Mouse (Mus musculus): ENCODE measurements around the gene Chrne.
"Not testable (repeated sequence)": the region's sequence is repeated elsewhere in the genome, so short reads cannot be mapped to it uniquely, and the experiment has no call there.

Chrne gene

DNA sequence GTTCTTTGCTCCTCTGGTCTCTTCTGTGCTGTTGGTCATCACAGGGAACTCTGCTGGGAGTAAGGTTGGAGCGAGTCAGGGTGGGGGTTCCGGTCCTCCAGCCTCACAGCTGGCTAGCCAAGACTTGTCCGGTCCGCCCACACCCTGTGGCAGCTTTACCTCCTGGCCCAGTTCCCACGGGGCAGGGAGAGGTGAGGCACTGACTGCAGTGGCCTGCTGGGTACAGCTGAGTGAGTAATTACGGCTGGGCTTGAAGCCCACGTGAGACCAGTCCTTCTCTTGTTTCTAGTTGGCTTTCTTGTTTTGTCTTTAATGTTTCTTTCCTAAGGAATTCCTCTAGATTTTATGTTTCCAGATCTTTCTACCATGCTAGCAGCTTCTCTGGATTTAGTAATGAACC lies 33.6 kb downstream of the Chrne start:
- DNase-seq (ENCODE audit: low spot score in 2 of 2): no peak

DNA sequence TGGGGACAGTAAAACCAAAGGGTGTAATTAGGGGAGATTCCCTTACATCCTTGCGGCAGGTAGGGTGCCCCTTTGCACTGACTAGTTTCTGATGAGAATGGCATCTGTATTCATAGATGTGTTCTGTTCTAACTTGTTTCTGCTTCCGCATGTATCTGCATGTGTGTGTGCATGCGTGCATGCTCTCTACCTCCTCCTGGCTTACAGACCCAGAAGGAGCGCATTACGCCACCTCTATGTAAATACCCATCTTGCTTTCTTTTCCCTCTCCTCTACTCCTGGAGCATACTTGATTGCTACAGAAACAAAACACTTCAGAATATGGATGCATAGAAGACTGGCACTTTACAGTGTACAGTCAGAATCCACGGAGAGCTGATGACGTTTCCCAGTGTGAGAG lies 35.2 kb downstream of the Chrne start:
- no peak for DNase-seq (ENCODE audit: low spot score in 2 of 2)

DNA sequence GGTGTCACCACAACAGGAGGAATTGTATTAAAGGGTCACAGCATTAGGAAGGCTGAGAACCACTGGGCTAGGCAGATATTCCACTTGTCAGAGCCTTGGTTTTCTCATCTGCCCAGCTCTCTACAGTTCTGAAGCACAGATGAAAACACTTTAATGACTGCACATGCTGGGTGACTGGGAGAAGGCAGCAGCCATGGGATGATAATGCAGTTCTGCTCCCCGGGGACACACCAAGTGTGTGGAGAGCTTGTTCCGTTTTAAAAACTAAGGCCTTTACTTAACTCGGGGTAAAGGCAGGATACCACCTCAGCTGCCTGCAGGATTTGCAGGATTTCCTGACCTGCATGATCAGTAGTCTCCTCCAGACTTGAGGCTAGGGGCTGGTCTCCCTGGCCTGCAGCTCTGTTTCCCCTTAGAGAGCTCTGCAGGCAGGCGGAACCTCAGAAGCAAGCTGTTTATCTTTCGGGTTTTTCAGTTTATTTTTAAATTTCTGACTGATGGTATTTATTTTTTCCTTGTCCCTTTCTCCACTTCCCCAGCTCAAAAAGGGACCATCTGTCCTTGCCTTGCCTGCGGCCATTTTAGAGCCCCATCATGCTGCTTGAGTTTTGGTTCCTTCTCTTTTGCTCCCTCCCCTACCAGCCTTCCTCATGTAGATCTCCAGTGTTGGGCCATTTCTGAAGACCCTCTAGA lies 35.8 kb downstream of the Chrne start:
- no peak for DNase-seq (ENCODE audit: low spot score in 2 of 2)

DNA sequence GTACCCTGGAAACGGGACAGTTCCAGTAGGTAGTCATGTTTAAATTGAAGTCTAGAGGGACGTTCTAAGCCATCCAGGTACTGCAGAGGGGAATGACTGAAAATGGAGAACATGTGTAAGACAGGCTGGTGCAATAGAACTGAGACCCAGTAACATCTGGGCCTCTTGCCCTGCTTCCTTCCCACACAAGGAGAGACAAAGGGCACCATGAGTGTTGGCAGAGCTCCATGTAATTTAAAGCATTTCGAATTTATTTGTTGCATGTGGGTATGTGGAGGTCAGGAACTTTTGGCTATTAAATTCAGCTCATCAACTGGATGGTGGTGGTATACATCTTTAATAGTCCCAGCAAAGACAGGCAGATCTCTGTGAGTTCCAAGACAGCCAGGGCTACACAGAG lies 36.8 kb downstream of the Chrne start:
- no peak for DNase-seq (ENCODE audit: low spot score in 2 of 2)

DNA sequence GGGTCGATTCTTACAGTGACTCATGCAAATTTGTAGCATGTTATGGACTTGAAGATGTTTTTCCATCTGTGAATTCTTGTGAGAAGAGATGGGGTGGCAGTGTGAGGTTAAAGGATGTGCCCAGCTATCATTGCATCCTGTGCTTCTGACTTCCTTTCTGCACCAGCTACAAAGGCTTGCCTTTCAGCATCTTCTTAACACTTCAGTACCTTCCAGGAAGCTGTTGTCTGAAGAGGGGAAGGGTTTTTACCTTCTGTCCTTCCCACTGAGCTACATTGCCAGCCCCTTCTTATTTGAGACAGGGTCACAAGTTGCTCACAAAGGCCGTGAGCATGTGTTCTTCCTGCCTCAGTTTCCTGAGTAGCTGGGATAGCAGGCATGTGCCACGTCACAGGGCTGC lies 38.1 kb downstream of the Chrne start:
- DNase-seq (ENCODE audit: low spot score in 2 of 2): peak in 1 of 2 experiments; percentile 27

DNA sequence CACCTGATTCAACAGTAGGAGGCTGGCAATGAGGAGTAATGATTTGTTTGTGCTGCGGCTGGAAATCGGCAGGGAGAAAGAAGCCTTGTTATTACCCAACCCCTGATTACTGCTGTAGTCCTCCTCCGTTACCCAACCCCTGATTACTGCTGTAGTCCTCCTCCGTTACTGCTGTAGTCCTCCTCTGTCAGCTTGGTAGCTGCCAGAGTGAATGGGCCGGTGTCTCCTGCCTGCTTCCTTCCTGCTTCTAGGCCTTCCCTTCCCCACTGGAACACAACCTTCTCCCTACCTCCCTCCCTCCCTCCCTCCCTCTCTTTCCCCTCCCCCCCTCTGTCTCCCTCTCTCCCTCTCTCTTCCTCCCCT lies 38.7 kb downstream of the Chrne start:
- DNase-seq (ENCODE audit: low spot score in 2 of 2): no peak

DNA sequence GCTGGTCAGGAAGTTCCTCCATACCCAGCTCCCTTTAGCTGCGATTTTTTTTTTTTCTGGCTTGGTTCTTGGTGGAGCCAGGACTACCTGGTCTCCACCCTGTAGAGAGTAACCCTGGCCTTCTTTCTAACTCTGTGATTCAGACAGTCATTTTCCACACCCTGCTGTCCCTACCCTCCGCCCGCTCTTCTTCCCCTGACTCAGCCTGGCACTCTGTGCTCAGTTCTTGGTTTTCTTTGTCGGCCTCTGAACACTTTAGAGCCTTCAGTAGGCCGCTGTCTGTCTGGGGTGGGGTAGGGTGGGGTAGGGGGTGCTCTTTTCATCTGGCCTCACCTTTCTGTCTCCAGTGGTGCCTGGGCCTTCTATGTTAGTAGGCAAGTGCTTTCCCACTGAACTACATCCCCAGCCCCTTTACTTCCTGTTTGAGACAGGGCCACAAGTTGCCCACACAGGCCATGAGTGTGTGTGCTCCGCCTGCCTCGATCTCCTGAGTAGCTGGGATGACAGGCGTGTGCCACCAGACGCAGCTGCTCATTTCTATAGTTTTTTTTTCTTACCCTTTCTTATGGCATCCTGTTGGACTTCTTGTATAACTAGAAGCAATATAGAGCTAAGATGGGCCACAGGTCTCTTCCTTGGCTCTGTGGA lies 39.2 kb downstream of the Chrne start:
- no peak for DNase-seq (ENCODE audit: low spot score in 2 of 2)

DNA sequence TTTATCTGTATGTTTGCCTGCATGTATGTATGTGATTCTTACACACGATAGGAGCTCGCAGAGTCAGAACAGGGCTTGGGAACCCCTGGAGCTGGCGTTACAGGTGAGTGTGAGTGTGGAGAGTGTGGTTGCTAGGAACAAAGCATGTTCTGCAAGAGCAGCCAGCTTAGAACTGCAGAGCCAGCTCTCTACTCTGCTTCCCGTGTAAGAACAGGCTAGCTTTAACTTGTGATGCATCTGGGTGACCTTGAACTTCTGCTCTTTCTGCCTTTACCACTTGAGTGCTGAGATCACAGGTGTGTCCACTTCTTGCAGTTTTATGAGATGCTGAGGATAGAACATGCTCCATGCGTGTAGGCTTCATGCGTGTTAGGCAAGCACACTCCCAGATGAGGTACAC lies 40.1 kb downstream of the Chrne start:
- DNase-seq (ENCODE audit: low spot score in 2 of 2): no peak

DNA sequence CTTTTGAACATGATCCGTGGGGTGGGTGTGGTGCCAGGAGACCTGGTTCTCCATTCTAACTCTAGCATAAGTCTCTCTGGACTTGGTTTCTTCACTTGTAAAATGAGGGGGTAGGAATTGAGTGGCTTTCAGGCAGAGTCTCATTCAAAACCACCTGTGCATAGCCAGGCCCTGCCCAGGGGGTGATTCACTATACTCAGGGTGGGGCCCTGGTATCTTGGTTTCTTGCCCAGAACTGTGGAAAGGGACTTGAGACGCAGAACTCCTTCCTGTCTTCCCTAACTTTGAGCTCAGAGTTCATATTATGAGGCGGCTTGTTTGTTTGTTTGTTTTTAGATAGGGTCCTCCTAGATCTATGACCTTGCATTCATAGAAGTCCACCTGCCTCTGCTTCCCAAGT lies 41.8 kb downstream of the Chrne start:
- no peak for DNase-seq (ENCODE audit: low spot score in 2 of 2)

DNA sequence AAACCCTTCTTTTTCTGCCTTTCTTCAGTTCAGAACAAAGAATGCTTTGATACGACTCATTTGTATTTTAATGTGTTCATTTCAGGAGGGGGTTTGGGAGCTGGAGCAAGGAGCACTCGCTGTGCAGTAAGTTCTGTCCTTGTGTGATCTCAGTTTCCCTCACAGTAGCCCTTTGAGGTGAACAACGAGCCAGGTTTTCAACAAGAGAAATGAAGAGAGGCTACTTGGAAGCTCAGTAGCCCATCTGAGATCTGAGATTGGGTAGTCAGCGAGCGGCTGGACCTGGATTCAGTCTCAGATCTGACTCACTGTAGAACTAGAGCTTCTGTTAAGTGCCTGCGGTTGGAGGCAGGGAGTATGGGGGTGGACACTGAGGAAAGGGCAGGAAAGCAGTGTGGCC lies 45.1 kb downstream of the Chrne start:
- no peak for DNase-seq (ENCODE audit: low spot score in 2 of 2)

DNA sequence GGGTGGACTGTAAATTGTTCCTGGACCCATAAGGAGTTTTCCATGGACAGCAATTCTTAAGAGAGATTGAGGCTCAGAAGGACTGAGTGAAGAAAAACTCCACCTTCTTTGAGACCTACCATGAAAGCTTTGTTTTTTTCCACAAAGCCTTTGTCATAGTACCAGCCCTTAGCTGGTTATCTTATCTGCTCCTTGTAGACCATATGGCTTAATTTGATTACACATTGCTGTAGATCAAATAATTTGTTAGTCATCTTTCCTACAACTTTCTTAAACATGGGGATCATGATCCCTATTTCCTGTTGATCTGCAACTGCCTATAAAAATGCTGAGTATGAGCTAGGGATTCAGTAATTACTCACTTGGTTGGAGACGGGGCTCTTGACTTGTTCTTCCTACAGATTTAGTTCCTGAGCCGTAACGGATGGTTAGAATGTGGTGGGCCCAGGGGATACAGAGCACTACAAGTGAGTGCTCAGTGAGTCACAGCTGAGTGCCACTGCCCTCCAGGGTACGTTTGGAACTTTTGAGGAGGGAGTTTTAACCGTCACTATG lies 46.6 kb downstream of the Chrne start:
- DNase-seq (ENCODE audit: low spot score in 2 of 2): no peak

DNA sequence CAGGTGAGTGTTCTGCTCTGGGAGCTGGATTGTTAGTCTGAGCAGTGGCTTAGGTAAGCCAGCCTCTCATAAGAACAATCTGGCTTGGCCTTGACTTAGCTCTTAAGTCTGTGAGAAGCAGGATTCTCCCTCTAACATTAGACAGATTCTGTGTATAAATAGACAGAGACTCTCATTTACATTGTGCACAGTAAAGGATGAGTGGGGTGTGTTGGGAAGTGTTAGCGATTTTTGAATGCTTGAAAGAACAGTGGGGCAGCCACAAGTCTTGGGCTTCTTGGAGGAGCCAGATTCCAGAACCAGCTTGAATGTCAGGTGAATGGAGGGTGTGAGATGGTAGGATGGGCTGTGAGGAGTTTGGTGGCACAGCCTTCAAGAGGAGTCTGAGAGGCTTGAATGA lies 47.4 kb downstream of the Chrne start:
- no peak for DNase-seq (ENCODE audit: low spot score in 2 of 2)

DNA sequence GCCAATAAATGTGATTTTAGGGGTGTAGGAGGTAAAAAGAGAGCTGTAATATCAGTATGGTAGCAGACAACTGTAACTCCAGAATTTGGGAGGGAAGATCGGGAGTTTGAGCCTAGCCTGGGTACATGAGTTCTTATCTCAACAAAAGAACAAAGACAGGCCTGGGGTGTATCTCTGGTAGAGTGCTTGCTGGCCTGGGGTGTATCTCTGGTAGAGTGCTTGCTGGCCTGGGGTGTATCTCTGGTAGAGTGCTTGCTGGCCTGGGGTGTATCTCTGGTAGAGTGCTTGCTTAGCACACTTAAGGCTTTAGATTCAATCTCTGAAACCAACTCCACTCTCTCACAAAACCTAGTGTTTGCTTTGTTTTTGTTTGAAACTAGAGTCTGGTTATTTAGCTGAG lies 48.4 kb downstream of the Chrne start:
- DNase-seq (ENCODE audit: low spot score in 2 of 2): not testable (repeated sequence)

DNA sequence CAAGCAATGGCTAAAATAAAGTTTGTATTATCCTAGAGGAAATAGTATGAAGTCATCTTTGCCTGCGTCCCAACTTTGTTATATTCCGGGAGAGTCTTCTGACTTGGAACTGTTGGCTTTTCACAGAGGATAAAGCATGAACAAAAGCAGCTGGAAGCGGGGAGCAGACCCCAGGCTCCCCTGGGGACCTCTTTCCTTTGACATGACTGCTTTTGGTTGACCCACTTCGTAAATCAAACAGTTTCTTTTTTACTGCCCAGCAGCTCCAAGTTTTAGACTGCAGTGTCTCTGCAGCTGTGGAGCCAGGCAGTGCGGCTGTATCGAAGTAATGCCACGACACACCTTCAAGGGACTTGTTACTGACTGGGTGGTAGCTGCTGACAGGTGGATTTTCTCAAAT lies 52.4 kb downstream of the Chrne start:
- DNase-seq (ENCODE audit: low spot score in 2 of 2): no peak

Data from spleen, postnatal 36 days (tissue).